Mouse (Mus musculus) C2C12 (cell line): Measurements from ENCODE around the gene Mtcl1. TPM values are rescaled to one million over a fixed set of nuclear protein-coding genes. Genes with fewer than 3 reads are reported as not detected.

Experiments used
- H3K27me3 ChIP-seq: one replicate; pipeline ENCODE4 v1.6.1; 2011; ENCODE audit not compliant: control insufficient read depth, insufficient read depth, insufficient read length
- H3K36me3 ChIP-seq: one replicate; pipeline ENCODE4 v1.6.1; 2011; ENCODE audit not compliant: control insufficient read depth, insufficient read depth
- H3K4me3 ChIP-seq: one replicate; pipeline ENCODE4 v1.5.1; 2011; ENCODE audit warnings: mild to moderate bottlenecking, control low read depth; ENCODE audit not compliant: poor library complexity, insufficient read depth, severe bottlenecking
- H3K79me2 ChIP-seq: one replicate; pipeline ENCODE4 v1.6.1; 2011; ENCODE audit not compliant: control insufficient read depth, insufficient read depth
- H3K79me3 ChIP-seq: one replicate; pipeline ENCODE4 v1.6.1; 2011; ENCODE audit warnings: low read depth, control low read depth
- H3ac ChIP-seq: one replicate; pipeline ENCODE3; 2011; ENCODE audit warnings: low read depth; ENCODE audit not compliant: control insufficient read depth, insufficient read length
- CEBPB ChIP-seq: IDR thresholded peaks from one replicate; pipeline ENCODE4 v1.6.1; 2011; ENCODE audit warnings: low read depth, mild to moderate bottlenecking, control low read depth, moderate library complexity
- CTCF ChIP-seq: IDR thresholded peaks from one replicate; pipeline ENCODE4 v1.5.1; 2011; ENCODE audit not compliant: control insufficient read depth, insufficient read depth, insufficient read length
- FOSL1 ChIP-seq: IDR thresholded peaks from one replicate; pipeline ENCODE4 v1.8.0; 2011; ENCODE audit warnings: mild to moderate bottlenecking, low read length; ENCODE audit not compliant: poor library complexity, insufficient read depth, severe bottlenecking
- MAX ChIP-seq: IDR thresholded peaks from one replicate; pipeline ENCODE4 v1.6.1; 2011; ENCODE audit warnings: mild to moderate bottlenecking, control low read depth
- MYOD1 ChIP-seq: IDR thresholded peaks from one replicate; pipeline ENCODE4 v1.6.1; 2011; ENCODE audit warnings: low read depth; ENCODE audit not compliant: control insufficient read depth, insufficient read length
- MYOG ChIP-seq: IDR thresholded peaks from one replicate; pipeline ENCODE4 v1.6.1; 2011; ENCODE audit not compliant: control insufficient read depth, insufficient read length; ENCODE audit errors: extremely low read depth
- USF1 ChIP-seq: IDR thresholded peaks from one replicate; pipeline ENCODE4 v1.6.1; 2011; ENCODE audit warnings: low read depth, mild to moderate bottlenecking, control low read depth, moderate library complexity
- polyA plus RNA-seq: library from polyadenylated mRNA; unstranded; fragments of >200 nt; fragmentation: generic; extraction: Trizol; gene quantifications from one replicate; pipeline ENCODE4 v1.2.1, GENCODE M21; 2012; ENCODE audit warnings: missing spikeins

Mtcl1 gene
- polyA plus RNA-seq, 1 experiment: 15.1 TPM

DNA sequence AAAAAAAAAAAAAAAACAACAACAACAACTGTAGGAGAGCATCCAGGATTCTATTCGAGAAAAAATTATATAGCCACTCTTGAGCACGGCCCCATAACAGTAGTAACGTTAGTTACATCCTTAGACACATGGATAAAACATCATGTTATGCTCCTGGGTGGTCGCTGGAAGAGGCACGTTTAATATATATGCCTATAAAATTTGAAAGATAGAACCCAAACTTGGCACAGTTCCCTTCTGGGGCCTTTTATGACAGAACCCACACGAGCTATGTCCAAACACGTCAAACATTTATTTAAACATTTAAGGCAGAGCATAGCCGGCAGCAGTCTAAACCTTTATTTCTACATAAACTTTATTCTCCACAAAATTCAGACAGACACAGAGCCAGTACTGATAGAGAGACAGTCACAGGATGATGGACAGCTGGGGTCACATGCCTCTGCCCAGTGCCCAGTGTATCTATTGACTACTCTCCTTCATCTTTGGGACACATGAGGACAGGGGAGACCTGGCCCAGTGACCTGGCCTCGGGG is 40.4 kb downstream of the Mtcl1 start:
- H3K79me3 ChIP-seq: no peaks in the 10 kb centered on the region
- peaks cover 7% of the 10 kb centered on the region for H3K36me3 ChIP-seq
- H3ac ChIP-seq: no peak overlapping the region
- TF ChIP-seq CTCF (no peak), MYOG (no peak), USF1 (no peak), MAX (no peak), MYOD1 (no peak), CEBPB (no peak), FOSL1 (no peak)
- no peaks in the 10 kb centered on the region for H3K79me2 ChIP-seq
- H3K4me3 ChIP-seq: no peak overlapping the region
- H3K27me3 ChIP-seq: no peaks in the 10 kb centered on the region

DNA sequence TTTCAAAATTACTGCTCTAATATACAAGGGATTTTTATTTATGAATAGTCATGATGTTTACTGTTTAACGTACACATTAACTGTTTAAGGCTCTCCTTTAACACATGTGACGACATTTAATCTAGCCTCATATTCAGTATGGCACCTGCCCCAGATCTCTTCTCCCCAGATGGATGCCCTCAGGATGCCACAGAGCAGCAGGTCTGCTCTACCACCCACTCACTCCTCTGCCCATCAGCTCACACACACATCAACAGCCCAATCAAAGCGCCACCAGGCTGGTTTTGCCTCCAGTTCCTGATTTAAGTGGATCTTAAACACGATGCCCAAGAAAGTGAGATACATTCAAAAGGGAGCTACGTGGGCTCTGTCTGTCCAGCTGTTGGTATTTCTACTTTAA is 41.1 kb downstream of the Mtcl1 start:
- H3K79me2 ChIP-seq: no peaks in the 10 kb centered on the region
- TF ChIP-seq MYOG: no peak
- no peak for TF ChIP-seq CEBPB
- TF ChIP-seq USF1: no peak
- no peak for TF ChIP-seq MYOD1
- TF ChIP-seq MAX: no peak
- TF ChIP-seq CTCF: no peak
- H3K79me3 ChIP-seq: no peaks in the 10 kb centered on the region
- H3K27me3 ChIP-seq: no peaks in the 10 kb centered on the region
- H3ac ChIP-seq: no peak overlapping the region
- H3K4me3 ChIP-seq: no peak overlapping the region
- peaks cover 7% of the 10 kb centered on the region for H3K36me3 ChIP-seq

DNA sequence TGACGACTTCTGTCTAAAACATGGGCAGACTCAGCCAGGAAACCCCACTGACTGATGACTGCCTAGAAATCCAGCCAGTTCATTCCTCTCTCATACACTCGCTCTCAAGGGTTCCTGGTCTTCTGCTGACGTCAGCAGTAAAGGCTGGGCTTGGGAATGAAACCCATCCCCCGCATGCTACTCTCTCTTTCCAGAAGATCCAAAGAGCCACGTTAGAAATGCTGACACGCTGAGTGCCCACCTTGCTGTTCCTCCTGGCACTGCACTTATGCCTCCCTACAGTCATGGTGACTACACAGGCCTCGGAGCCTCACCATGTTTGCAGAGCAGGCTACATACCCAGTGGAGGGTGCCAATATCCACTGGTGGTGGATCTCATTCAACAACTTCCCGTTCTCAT is 41.7 kb downstream of the Mtcl1 start:
- no peaks in the 10 kb centered on the region for H3K79me2 ChIP-seq
- H3K36me3 ChIP-seq: peaks cover 7% of the 10 kb centered on the region
- no peak overlapping the region for H3K4me3 ChIP-seq
- TF ChIP-seq MAX: no peak
- H3ac ChIP-seq: no peak overlapping the region
- H3K27me3 ChIP-seq: no peaks in the 10 kb centered on the region
- no peaks in the 10 kb centered on the region for H3K79me3 ChIP-seq

DNA sequence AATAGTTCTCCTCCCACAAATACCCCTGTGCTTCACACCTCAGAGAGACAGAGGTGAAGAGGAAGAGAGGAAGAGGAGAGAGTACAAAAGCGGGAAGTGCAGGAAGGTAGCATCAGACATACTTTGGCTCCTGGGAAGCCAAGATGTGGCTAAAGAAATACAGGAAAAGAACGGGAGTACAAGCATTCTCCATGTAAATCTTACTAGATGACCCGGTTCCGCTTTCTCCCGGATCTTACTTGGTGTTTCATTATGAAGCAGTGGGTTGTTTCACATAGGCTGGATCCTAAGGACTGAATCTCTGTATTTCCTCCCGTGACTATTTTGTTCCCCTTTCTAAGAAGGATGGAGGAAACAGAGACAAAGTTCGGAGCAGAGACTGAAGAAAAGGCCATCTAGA is 43.9 kb downstream of the Mtcl1 start:
- H3K79me3 ChIP-seq: no peaks in the 10 kb centered on the region
- TF ChIP-seq MYOD1: no peak
- no peak for TF ChIP-seq MYOG
- no peak for TF ChIP-seq CTCF
- no peak for TF ChIP-seq CEBPB
- no peak for TF ChIP-seq FOSL1
- no peak for TF ChIP-seq USF1
- no peak overlapping the region for H3K4me3 ChIP-seq
- H3K79me2 ChIP-seq: no peaks in the 10 kb centered on the region
- H3ac ChIP-seq: no peak overlapping the region
- H3K27me3 ChIP-seq: no peaks in the 10 kb centered on the region
- peaks cover 6% of the 10 kb centered on the region for H3K36me3 ChIP-seq

DNA sequence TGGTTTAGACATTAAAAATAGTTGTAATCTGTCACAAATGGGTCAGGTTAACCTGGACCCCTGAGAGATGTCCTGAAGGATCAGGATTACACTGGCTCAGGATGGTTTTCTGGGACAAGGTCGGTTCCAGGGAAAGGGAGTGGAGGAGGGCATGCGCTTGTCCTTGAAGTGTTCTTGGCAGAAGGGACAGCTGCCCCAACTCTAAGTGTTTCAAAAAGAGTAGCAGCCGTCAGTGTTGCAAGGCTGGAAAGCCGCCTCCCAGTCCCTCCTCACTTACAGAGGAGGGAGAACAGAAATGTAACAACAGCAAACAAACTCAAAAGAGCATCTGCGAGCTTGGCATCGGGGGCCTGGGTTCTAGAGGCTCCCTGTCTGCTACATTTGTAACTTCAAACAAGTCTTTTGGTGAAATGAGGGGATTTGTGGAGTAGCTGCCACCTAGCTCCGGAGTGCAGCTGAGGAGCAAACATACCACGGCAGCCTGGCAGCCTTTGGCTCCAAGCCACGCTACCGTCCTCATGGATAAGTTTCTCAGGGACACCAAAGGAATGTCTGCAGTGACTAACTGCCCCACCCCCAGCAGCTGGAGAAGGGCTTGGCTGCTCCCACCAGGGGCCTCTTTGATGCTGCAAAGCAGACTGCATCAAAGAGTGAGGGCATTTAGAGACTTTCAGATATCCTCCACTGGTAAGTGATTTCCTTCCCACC is 44.5 kb downstream of the Mtcl1 start:
- TF ChIP-seq MYOG: no peak
- TF ChIP-seq CEBPB: no peak
- no peak for TF ChIP-seq CTCF
- TF ChIP-seq MYOD1: no peak
- Histone ChIP-seq H3K79me3 (no peaks in the 10 kb centered on the region), H3K79me2 (no peaks in the 10 kb centered on the region), H3K4me3 (no peak overlapping the region), H3K27me3 (no peaks in the 10 kb centered on the region), H3K36me3 (peaks cover under 1% of the 10 kb centered on the region), H3ac (no peak overlapping the region)

DNA sequence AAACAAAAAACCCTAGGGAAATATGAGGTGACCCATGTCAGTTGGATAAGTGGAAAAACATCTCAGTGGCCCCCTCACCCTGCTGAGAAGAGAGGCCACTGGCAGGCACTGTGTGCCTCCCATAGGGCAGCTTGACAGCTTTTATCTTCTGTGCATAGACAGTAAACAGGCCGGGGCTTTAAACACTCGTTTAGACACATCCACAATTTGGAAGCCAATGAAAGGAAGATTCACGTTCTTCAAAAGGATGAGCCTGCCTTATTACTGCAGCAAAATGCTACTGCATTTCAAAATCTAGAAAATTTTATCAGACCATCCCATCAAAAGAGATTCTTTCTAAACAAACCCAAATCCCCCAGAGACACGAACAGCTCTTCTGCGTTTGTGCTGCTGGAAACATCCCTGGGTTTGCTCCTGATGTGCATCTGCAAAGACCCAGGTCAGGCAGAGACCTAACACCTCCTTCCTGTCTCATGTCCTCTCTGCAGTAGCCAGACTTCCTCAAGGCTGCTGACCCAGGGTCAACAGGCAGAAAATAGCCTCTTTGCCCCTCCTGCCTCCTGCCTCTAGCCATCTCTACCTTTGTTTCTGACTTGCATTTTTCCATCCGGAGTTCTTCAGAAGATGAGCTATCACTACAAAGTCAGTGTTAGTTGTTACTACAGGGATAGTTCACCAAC is 46.6 kb downstream of the Mtcl1 start:
- H3K4me3 ChIP-seq: no peak overlapping the region
- H3ac ChIP-seq: no peak overlapping the region
- TF ChIP-seq USF1: no peak
- TF ChIP-seq MYOG: no peak
- TF ChIP-seq MAX: no peak
- TF ChIP-seq CEBPB: no peak
- no peak for TF ChIP-seq MYOD1
- TF ChIP-seq FOSL1: no peak
- TF ChIP-seq CTCF: no peak
- H3K36me3 ChIP-seq: no peaks in the 10 kb centered on the region
- H3K79me3 ChIP-seq: no peaks in the 10 kb centered on the region
- H3K27me3 ChIP-seq: no peaks in the 10 kb centered on the region
- H3K79me2 ChIP-seq: no peaks in the 10 kb centered on the region
